Mouse (Mus musculus): Measurements from ENCODE around the gene Srd5a3. TPM values are rescaled to one million over a fixed set of nuclear protein-coding genes. Genes with fewer than 3 reads are reported as not detected.
A peak's percentile ranks its signal among the peaks of the same experiment; 100 is the strongest.
"Not testable (repeated sequence)": the region's sequence is repeated elsewhere in the genome, so short reads cannot be mapped to it uniquely, and the experiment has no call there.

Gene Srd5a3
- 15.4 and 15.6 TPM in 2 replicates for polyA plus RNA-seq (2015; fragmentation: Nextera tagmentation; extraction: Ambion mirVana)

DNA sequence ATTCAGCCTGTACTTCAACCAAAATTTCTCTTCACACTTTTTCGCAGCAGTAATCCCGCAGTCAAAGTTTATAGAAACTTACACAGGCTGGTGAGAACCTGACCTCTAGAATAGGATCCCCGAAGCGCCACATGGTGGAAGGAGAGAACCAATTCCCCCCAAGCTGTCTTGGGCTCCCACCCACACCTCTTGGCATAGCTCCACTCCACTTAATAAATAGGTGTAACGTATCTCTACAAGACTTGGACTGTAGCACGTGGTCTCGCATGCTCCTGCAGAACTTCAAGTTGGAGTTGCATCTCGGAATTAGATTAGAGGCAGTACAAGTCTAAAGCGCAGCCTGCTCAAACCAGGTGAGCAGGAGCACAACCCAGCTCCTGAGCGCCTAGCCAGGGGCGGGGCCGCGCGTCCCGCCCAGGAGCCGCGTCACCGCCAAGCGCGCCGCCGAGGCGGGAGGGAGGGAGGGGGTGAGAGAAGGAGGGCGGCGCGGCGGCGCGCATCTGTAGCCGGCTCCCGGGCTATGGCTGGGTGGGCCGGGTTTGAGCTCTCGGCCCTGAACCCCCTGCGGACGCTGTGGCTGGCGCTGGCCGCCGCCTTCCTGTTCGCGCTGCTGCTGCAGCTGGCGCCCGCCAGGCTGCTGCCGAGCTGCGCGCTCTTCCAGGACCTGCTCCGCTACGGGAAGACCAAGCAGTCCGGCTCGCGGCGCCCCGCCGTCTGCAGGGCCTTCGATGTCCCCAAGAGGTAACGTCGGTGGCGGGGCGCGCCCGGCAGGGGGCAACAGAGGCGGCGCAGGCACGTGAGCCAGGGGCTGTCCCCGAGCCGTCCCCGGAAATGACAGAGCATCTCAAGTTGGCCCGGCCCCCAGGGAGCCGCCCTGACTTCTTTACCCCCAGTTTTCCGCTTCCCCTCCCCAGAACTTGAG is at the start of gene Srd5a3:
Gene Srd5a3 (plus strand): TSS at position 464 of the 922 bp plus-strand sequence.
- 2% methylated on average over 55 of the region's 69 CpGs for WGBS (ENCODE audit: insufficient replicate concordance)
- H3K9ac ChIP-seq (replicated peaks), result peak within 1 kb of the TSS; percentile 87
- H3K4me2 ChIP-seq (ENCODE audit: low read depth, low read length), result peak within 1 kb of the TSS; percentile 78
- H3K27me3 ChIP-seq (ENCODE audit: insufficient read depth, low read length), result no peaks in the 10 kb centered on the region
- peak within 1 kb of the TSS; percentile 98 for H3K27ac ChIP-seq (ENCODE audit: low read depth)
- ATAC-seq, result peak; percentile 96
- TF ChIP-seq EP300 (IDR thresholded peaks at IDR 0.05; ENCODE audit: low read depth), result peak; percentile 46; the same call in 1 of the 2 replicates
- TF ChIP-seq CTCF (IDR thresholded peaks at IDR 0.05; ENCODE audit: low read depth), result peak; percentile 96
- H3K4me1 ChIP-seq (ENCODE audit: insufficient read depth), result peaks cover 25% of the 10 kb centered on the region
- DNase-seq, result peak; percentile 97
- 0 out of 2 replicates have a peak, but pooled peaks cover 2% of the 10 kb centered on the region for H3K9me3 ChIP-seq (ENCODE audit: low read length)
- H3K36me3 ChIP-seq (replicated peaks; ENCODE audit: insufficient read depth, low read length), result no peaks in the 10 kb centered on the region
- peak within 1 kb of the TSS; percentile 78 for H3K4me3 ChIP-seq (ENCODE audit: low read depth, low read length)

DNA sequence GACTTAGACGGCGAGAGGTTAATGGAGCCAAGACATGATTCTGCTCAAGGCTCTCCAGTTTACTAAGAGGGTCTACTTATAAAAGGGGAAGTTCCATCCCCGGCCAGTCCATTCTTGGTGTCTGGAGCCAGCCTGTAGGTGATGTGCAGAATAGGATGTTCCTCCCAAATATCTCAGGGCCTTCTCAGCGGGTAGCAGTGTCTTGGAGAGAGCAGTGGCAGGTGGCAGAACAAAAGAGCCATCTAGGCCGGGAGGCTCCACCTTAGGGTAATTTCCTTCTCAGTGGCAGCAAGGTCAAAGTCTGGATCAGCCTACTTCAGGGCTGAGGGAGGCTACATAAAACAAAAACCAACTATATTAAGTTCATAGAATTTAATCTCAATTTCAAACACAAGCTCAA is 36.3 kb upstream of the Srd5a3 start:
- not testable (repeated sequence) for H3K4me2 ChIP-seq (ENCODE audit: low read depth, low read length); ATAC-seq; H3K4me1 ChIP-seq (ENCODE audit: insufficient read depth); H3K27ac ChIP-seq (ENCODE audit: low read depth); H3K9ac ChIP-seq (replicated peaks); H3K36me3 ChIP-seq (replicated peaks; ENCODE audit: insufficient read depth, low read length); H3K4me3 ChIP-seq (ENCODE audit: low read depth, low read length); H3K9me3 ChIP-seq (ENCODE audit: low read length); H3K27me3 ChIP-seq (ENCODE audit: insufficient read depth, low read length); DNase-seq
- 62% methylated on average over 5 of the region's 5 CpGs for WGBS (ENCODE audit: insufficient replicate concordance)

DNA sequence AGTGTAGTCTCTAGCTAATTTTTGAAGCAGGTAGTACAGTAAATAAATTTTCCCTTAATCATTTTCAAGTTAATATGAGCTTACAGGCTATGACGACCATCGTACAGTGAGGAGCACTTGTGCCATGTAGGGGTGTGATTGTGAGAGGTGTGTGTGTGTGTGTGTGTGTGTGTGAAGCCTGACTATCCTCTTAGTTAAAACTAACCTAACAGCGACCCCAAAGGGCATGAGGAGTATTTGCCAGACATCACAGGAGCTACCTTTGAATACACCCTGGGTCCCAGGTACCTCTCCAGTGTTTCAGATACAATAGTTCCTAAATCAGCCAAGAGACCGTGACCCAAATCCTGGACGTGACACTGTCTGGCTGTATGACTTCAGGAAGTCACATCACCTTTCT is 32.8 kb upstream of the Srd5a3 start:
- no peak overlapping the region for H3K4me2 ChIP-seq (ENCODE audit: low read depth, low read length)
- no peak overlapping the region for H3K4me3 ChIP-seq (ENCODE audit: low read depth, low read length)
- H3K27ac ChIP-seq (ENCODE audit: low read depth), result no peak overlapping the region
- H3K9me3 ChIP-seq (ENCODE audit: low read length), result no peaks in the 10 kb centered on the region
- ATAC-seq (no peak), DNase-seq (no peak)
- no peak overlapping the region for H3K9ac ChIP-seq (replicated peaks)
- no peak for TF ChIP-seq EP300 (IDR thresholded peaks at IDR 0.05; ENCODE audit: low read depth)
- no peaks in the 10 kb centered on the region for H3K4me1 ChIP-seq (ENCODE audit: insufficient read depth)
- H3K27me3 ChIP-seq (ENCODE audit: insufficient read depth, low read length), result no peaks in the 10 kb centered on the region
- WGBS (ENCODE audit: insufficient replicate concordance), result 70% methylated on average over 5 of the region's 5 CpGs
- H3K36me3 ChIP-seq (replicated peaks; ENCODE audit: insufficient read depth, low read length), result no peaks in the 10 kb centered on the region

DNA sequence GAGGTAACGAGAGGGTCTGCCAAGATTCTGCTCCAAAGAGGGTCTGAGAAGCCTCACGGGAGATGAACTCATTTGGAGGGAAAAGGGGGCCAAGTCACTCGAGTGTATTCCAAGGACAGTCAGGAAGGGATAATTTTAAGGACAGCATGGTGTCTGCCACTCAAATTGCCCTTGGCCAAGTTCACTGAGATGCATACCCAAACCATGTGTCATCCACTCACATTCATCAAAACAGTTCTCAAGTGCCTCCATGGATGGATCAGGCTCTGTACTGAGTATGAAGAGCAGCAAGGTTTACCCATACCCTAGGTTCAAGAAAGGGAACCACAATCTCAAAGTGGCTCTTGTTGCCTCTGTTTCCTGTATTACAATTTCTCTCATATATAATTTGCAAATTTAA is 31.6 kb upstream of the Srd5a3 start:
- WGBS (ENCODE audit: insufficient replicate concordance), result 66% methylated on average over 3 of the region's 3 CpGs
- TF ChIP-seq CTCF (IDR thresholded peaks at IDR 0.05; ENCODE audit: low read depth), result no peak
- no peak for TF ChIP-seq EP300 (IDR thresholded peaks at IDR 0.05; ENCODE audit: low read depth)
- no peak for ATAC-seq

DNA sequence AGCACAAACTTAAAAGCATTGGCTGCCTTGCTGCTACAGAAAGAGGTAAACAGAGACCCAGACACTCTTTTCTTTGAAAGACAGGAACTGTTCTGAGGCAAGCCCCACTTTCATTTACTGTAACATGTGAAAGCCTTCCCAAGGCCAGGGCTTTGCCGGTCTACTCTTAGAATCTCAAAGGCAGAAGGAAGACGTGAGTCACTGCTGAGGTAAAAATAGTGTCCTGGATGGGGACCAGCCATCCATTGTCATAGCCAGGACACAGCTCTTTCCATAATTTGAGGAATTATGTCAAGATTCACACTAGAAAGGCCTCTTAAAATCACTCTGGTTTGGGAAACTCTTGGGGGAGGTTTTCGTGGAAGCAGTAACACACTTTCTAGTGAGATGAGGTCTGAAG is 28.9 kb upstream of the Srd5a3 start:
- no peak for DNase-seq
- Histone ChIP-seq H3K4me3 (ENCODE audit: low read depth, low read length) (no peak overlapping the region), H3K9ac (replicated peaks) (no peak overlapping the region), H3K27me3 (ENCODE audit: insufficient read depth, low read length) (no peaks in the 10 kb centered on the region), H3K36me3 (replicated peaks; ENCODE audit: insufficient read depth, low read length) (no peaks in the 10 kb centered on the region), H3K4me1 (ENCODE audit: insufficient read depth) (no peaks in the 10 kb centered on the region), H3K9me3 (ENCODE audit: low read length) (no peaks in the 10 kb centered on the region), H3K27ac (ENCODE audit: low read depth) (no peak overlapping the region), H3K4me2 (ENCODE audit: low read depth, low read length) (no peak overlapping the region)
- 69% methylated on average over 3 of the region's 3 CpGs for WGBS (ENCODE audit: insufficient replicate concordance)
- no peak for ATAC-seq
- TF ChIP-seq EP300 (IDR thresholded peaks at IDR 0.05; ENCODE audit: low read depth) (no peak), CTCF (IDR thresholded peaks at IDR 0.05; ENCODE audit: low read depth) (no peak)

More for the DNA sequence above, 31.6 kb upstream of the Srd5a3 start:
- Histone ChIP-seq H3K9me3 (ENCODE audit: low read length) (no peaks in the 10 kb centered on the region), H3K36me3 (replicated peaks; ENCODE audit: insufficient read depth, low read length) (no peaks in the 10 kb centered on the region), H3K27me3 (ENCODE audit: insufficient read depth, low read length) (no peaks in the 10 kb centered on the region), H3K27ac (ENCODE audit: low read depth) (no peak overlapping the region), H3K4me3 (ENCODE audit: low read depth, low read length) (no peak overlapping the region), H3K4me1 (ENCODE audit: insufficient read depth) (no peaks in the 10 kb centered on the region), H3K9ac (replicated peaks) (no peak overlapping the region), H3K4me2 (ENCODE audit: low read depth, low read length) (no peak overlapping the region)
- DNase-seq, result no peak

DNA sequence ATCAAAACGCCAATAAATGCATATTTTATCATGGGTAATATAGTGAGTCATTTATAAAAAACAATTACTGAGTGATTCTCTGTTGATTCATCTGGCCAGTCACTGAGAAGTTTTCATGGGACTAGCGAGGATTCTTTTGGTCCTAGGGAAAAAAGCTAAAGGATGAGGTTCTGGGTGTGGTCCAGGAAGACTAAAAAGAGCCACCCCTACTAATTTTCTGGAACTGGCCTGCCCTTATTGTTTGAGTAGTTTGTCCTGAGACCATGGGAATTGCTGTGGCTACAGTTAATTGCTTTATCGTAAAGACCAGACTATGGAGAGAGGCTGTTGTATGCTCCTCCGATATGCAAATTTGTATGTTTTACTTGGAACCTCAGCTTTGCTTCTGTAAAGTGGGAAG is 28.1 kb upstream of the Srd5a3 start:
- Histone ChIP-seq H3K4me1 (ENCODE audit: insufficient read depth) (no peaks in the 10 kb centered on the region), H3K27ac (ENCODE audit: low read depth) (no peak overlapping the region), H3K9ac (replicated peaks) (no peak overlapping the region), H3K36me3 (replicated peaks; ENCODE audit: insufficient read depth, low read length) (no peaks in the 10 kb centered on the region), H3K4me3 (ENCODE audit: low read depth, low read length) (no peak overlapping the region), H3K27me3 (ENCODE audit: insufficient read depth, low read length) (no peaks in the 10 kb centered on the region), H3K9me3 (ENCODE audit: low read length) (no peaks in the 10 kb centered on the region), H3K4me2 (ENCODE audit: low read depth, low read length) (no peak overlapping the region)
- DNase-seq, result no peak
- WGBS (ENCODE audit: insufficient replicate concordance), result 80% methylated on average over 4 of the region's 4 CpGs
- no peak for TF ChIP-seq EP300 (IDR thresholded peaks at IDR 0.05; ENCODE audit: low read depth)
- no peak for TF ChIP-seq CTCF (IDR thresholded peaks at IDR 0.05; ENCODE audit: low read depth)
- no peak for ATAC-seq

Data from liver, postnatal 0 days (tissue).